Mouse (Mus musculus): Measurements from ENCODE around the gene Apol9a.

Gene Apol9a

DNA sequence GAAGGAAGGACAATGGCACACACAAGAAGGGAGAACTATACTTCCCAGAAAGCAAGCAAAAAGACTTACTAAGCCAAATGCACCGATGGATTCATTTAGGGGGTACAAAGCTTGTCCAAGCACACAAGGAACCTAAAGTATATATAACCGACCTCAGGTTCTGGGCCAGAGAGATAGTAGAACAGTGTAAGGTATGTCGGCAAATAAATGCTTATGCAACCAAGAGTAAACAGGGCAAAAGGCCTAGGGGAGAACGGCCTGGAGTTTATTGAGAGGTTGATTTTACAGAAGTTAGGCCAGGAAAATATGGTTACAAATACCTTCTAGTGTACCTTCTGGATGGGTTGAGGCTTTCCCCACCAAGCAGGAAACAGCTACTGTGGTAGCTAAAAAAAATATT is 33.5 kb downstream of the Apol9a start:
- no peak for DNase-seq (ENCODE audit: low spot score in 2 of 2)

GRCm38 (mm10) chr15:77376920-77377319 is 34.0 kb downstream of the Apol9a start:
- no peak for DNase-seq (ENCODE audit: low spot score in 2 of 2)

DNA sequence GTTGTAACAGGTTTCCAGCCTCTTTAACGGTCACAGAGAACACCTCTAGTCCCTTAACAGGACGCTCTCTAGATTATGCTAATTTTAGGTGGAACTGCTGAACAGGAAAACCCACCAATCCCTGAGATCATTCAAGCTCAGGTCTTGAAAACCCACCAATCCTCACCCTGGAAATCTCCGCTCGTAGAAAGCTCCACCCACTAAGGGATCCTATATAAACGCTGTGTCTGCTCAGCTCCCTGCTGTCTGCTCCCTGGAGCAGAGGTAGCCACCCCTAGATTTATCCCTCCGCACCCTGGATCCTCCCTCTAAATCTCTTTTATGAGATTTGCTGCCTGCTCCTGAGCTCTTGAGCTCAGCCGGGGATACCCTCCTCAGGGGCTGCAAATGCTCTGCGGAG is 40.3 kb downstream of the Apol9a start:
- DNase-seq (ENCODE audit: low spot score in 2 of 2), result no peak

- no peak for DNase-seq (ENCODE audit: low spot score in 2 of 2)
Observed at GRCm38 (mm10) chr15:77369981-77370380, 41.0 kb downstream of the Apol9a start.

- no peak for DNase-seq (ENCODE audit: low spot score in 2 of 2)
Observed at GRCm38 (mm10) chr15:77368818-77369320, 42.1 kb downstream of the Apol9a start.

- peak; percentile 85 to 98 for DNase-seq (ENCODE audit: low spot score in 2 of 2)
Observed at GRCm38 (mm10) chr15:77368148-77368547, 42.8 kb downstream of the Apol9a start.

DNA sequence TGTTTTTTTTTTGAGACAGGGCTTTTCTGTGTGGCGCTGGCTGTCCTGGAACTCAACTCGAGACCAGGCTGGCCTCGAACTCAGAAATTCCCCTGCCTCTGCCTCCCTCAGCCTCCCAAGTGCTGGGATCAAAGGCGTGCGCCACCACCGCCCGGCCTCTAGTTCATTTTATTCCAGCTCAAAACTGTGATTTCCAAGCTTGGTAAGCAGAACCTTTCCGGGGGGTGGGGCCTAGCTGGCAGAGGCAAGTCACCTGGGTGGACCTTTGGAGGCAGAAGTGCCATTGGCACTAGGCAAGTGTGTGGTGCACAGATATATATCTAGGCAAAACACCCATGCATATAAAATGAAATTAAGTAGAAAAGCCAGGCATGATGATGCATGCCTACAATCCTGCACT is 43.4 kb downstream of the Apol9a start:
- no peak for DNase-seq (ENCODE audit: low spot score in 2 of 2)

GRCm38 (mm10) chr15:77366706-77367484 is 44.0 kb downstream of the Apol9a start:
- peak in 1 of 2 experiments; percentile 81 for DNase-seq (ENCODE audit: low spot score in 2 of 2)

GRCm38 (mm10) chr15:77365700-77366570 is 45.0 kb downstream of the Apol9a start:
- DNase-seq (ENCODE audit: low spot score in 2 of 2), result no peak

GRCm38 (mm10) chr15:77364026-77364425 is 46.9 kb downstream of the Apol9a start:
- DNase-seq (ENCODE audit: low spot score in 2 of 2), result peak; percentile 76 to 83

DNA sequence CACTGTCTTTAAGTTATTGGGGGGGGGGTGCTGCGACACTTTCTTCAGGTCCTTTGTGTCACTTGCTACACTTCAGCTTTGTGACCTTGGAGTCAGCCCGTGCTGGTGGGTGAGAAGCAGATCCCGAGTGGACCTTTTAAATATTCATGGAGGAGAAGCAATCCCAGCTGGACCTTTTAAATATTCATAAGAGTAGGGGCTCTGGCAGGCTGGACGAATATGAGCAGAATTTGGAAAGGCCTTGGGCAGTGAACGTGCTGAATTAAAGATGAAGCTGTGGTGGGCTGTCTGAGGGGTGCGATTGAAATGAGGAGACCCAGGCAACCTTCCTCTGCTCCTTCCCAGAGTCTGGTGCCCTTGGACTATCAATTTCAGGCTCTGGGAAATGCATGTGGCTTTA is 47.4 kb downstream of the Apol9a start:
- no peak for DNase-seq (ENCODE audit: low spot score in 2 of 2)

DNA sequence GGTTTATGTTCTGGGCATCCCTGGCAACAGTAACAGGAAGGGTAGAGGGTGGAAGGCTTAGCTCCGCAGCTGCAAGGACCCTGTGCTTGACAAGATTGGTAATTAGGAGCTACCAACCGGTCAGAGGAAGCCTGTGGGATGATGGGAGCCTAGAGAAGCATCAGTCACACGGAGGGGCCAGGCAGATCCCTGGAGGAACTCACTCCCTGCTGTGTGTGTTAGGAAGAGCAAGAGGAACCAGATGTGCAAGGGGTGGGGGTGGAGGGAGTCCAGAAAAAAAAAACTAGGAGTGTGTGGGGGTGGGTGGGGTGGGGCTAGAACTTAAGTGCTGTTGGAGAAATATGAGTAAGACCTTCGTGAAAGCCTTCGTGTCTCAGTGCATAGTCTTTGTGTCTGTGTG is 48.0 kb downstream of the Apol9a start:
- DNase-seq (ENCODE audit: low spot score in 2 of 2), result no peak

- no peak for DNase-seq (ENCODE audit: low spot score in 2 of 2)
Observed at GRCm38 (mm10) chr15:77359905-77360304, 51.0 kb downstream of the Apol9a start.

GRCm38 (mm10) chr15:77359486-77359885 is 51.4 kb downstream of the Apol9a start:
- no peak for DNase-seq (ENCODE audit: low spot score in 2 of 2)

DNA sequence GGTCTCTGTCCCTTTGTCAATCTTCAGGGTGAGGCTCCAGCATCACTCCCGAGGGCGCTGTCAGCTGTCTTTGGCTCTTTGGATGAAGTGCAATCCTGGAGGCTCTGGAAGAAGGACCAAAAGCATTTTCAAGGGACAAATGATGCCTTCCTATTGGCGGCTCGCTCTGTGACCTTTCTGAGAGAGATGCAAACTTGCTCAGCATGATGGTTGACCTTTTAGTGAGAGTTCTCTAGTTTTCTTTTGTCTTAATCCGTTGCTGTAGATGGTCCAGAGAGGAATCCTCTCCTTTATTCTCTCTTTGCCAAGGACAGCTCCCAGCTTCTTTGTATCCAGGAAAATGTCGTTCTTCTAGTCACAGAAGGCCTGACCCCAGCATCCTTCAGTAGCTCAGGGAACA is 51.9 kb downstream of the Apol9a start:
- DNase-seq (ENCODE audit: low spot score in 2 of 2), result no peak

DNA sequence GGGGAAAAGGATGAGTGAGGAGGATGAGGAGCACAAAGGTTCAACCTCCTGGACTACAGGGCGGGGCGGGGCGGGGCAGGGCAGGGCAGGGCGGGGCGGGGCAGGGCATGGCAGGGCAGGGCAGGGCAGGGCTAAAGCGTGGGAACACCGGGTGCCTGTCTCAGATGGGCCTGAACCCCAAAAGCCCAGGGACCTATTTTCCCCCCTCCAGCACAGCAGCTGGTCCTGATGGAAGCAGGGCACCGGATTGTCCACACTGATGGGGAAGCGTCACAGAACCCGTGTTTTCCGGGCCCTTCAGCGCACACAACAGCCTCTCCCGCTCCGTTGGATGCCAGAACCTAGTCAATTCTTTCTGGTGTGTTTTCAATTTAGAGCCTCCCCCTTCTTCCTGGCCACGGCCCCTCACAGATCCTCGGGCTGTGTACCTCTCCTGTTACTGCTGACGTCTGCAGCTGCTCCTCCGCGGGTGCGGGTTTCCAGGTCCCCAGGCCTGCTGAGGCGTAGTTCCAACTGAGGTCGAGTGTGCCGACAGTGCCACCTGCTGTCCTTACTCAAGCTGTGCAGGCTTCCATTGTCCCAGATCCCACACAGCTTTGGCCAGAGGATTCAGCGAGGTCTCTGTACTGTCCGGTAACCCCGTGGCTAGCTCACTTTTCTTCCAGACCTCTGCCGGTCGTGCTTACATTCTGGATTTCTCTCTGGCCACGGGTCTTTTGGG is 52.5 kb downstream of the Apol9a start:
- peak; percentile 64 to 90 for DNase-seq (ENCODE audit: low spot score in 2 of 2)

DNA sequence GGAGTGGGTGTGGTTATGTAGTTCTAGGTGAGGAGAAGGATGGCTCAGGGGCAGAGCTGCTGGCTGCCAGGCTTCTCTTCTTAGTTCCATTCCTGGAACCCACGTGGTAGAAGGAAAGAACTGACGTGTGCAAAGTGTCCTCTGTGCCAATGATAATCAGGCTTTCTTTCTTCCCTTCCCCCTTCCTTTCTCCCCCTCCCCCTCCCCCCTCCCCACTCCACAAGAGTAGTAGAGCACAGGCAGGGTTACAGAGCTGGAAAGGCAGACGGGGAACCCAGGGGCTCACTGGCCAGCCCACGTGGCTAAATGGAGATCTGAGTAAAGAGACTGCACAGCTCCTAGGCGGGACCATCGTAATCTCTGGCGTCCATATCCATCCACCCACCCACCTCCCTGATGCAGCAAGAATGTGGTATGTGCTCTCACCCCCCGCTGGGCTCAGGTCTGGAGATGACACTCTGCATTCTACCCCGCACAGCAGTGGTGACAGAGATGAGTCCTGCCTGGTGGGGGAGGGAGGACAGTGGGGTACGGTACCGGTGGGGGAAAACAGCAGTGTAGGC is 54.6 kb downstream of the Apol9a start:
- peak in 1 of 2 experiments; percentile 70 for DNase-seq (ENCODE audit: low spot score in 2 of 2)

DNA sequence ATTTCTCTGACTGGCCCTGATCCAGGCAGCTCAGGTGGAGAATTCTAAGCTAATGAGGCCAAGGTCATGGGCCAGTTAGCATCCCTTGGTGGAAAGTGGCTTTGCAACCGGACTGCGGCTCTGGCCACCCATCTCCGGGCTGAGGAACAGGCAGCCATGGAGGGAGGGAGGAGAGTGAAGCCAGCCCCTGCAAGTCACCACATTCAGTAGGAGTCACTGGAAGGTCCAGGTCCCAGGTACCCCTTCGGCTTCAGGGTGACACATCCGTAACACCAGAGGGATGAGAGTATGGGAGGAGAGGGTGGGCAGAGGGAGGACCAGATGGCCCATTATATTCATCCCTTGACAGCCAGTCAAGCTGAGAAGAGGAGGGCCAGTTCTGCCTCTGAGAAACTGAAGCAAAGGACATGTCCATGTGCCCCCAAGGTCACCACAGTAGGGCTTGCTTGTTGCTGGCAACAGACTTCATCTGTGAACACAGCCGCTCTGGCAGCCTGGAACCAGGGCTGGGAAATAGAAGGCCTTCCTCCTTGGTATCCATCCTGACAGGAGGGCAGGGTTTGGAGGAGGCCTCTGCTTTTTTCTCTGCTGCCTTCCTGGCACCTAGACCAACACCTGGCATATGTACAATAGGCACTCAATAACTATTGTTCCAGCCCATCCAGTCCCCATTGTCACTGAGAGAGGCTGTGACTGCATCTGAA is 55.9 kb downstream of the Apol9a start:
- DNase-seq (ENCODE audit: low spot score in 2 of 2), result no peak

GRCm38 (mm10) chr15:77354496-77354847 is 56.5 kb downstream of the Apol9a start:
- no peak for DNase-seq (ENCODE audit: low spot score in 2 of 2)
